Mouse (Mus musculus): Measurements from ENCODE around the gene Mief1.

Gene Mief1

GRCm38 (mm10) chr15:80263610-80264575, 30.1 kb downstream of the Mief1 start, which contains the start of gene Rps19bp1:
Rps19bp1 (minus strand) TSS chr15:80264315.
- peak; percentile 98 for DNase-seq (ENCODE audit: low spot score)

GRCm38 (mm10) chr15:80266281-80266680, 32.5 kb downstream of the Mief1 start:
- peak; percentile 92 for DNase-seq (ENCODE audit: low spot score)

- no peak for DNase-seq (ENCODE audit: low spot score)
These were observed 38.1 kb downstream of the Mief1 start for GRCm38 (mm10) chr15:80271858-80272396.

GRCm38 (mm10) chr15:80277107-80277506, 43.3 kb downstream of the Mief1 start:
- peak; percentile 83 for DNase-seq (ENCODE audit: low spot score)

- no peak for DNase-seq (ENCODE audit: low spot score)
These were observed 43.8 kb downstream of the Mief1 start for GRCm38 (mm10) chr15:80277625-80278024.

DNA sequence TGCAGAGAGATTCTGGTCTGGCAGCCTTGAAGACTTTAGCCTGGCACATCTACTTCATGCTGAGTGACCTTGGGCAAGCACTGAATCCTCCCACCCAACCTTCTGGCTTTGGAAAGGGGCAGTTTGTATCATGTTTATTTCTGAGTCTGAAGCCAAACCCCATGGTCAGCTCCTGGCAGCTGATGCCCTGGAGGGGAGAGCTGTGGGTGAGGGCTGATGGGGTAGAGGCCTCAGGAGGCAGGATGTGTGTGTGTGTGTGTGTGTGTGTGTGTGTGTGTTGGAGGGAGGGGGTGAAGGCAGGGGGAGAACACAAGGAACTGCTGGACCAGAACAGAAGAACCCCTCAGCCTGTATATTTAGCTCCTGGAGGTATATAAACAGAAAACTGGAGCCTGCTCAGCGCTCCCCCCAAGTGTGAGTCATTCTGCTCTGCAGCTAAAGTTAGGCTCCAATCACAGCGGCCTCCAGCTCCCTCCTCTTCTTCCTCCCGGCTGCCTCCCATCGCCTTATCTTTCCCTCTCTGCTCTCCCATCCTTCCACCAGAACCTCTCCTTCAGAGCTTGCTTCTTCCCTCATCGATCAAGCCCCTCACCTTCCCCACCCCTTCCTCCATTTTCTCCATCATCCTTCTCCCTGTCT, 44.4 kb downstream of the Mief1 start:
- DNase-seq (ENCODE audit: low spot score), result no peak

DNA sequence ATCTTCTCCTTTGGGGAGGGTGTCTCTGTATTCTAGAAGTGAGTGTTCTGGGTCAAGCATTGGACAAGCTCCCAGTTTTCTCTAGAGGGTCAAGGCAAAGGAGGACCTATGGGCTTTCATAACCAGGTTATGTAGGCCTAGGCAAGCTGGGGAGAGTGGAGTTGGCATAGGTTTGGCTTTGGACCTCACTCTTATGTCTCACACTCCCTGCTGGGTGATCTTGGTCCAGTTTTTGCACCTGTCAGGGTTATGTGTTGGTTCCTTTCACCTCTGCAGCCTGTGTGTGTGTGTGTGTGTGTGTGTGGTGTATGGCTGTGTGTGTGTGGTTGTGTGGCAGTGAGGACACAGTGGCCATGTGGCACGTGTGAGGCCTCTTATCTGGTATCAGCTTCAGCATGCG, 45.2 kb downstream of the Mief1 start:
- no peak for DNase-seq (ENCODE audit: low spot score)

DNA sequence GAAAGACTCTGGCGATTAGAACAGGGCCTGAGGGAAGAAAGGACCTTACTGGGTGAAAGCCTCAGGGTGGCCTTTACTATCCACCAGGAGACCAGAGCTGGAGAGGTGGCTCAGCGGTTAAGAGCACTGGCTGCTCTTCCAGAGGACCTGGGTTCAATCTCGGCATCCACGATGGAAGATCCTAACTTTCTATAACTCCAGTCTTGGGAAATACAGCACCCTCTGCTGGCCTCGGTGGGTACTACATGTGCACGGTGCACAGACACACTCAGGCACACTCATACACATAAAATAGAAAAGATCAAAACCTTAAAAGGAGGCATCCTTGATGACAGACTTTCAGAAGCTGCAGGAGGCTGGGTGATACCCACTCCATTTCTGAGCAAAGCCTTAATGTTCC, 46.8 kb downstream of the Mief1 start:
- no peak for DNase-seq (ENCODE audit: low spot score)

GRCm38 (mm10) chr15:80286851-80287415, 53.1 kb downstream of the Mief1 start, which contains the start of gene Cacna1i:
Cacna1i (plus strand) TSS chr15:80287238.
- peak; percentile 72 for DNase-seq (ENCODE audit: low spot score)

GRCm38 (mm10) chr15:80288036-80288435, 54.2 kb downstream of the Mief1 start:
- DNase-seq (ENCODE audit: low spot score), result no peak

- DNase-seq (ENCODE audit: low spot score), result peak; percentile 91
These were observed 55.6 kb downstream of the Mief1 start for GRCm38 (mm10) chr15:80289436-80289835.

GRCm38 (mm10) chr15:80297146-80297545, 63.3 kb downstream of the Mief1 start:
- DNase-seq (ENCODE audit: low spot score), result no peak
